Mouse (Mus musculus) myocyte (in vitro differentiated cells): Measurements from ENCODE around the gene Ctcf.

Experiments
- CEBPB ChIP-seq: IDR thresholded peaks from 2 replicates; pipeline ENCODE4 v1.6.1; 2011; ENCODE audit warnings: mild to moderate bottlenecking, moderate library complexity; ENCODE audit not compliant: poor library complexity, insufficient read depth, severe bottlenecking
- E2F4 ChIP-seq: IDR thresholded peaks from one replicate; pipeline ENCODE4 v1.6.1; 2011; ENCODE audit warnings: mild to moderate bottlenecking, control low read depth, moderate library complexity; ENCODE audit not compliant: insufficient read depth
- MAX ChIP-seq: IDR thresholded peaks from one replicate; pipeline ENCODE4 v1.6.1; 2011; ENCODE audit warnings: low read depth, mild to moderate bottlenecking, control low read depth
- POLR2A ChIP-seq: IDR thresholded peaks from one replicate; pipeline ENCODE4 v1.6.1; 2011; ENCODE audit warnings: low read depth, mild to moderate bottlenecking, control low read depth, moderate library complexity; ENCODE audit not compliant: insufficient read length
- POLR2AphosphoS2 ChIP-seq: IDR thresholded peaks from one replicate; pipeline ENCODE4 v1.6.1; 2011; ENCODE audit warnings: low read depth, control low read depth; ENCODE audit not compliant: insufficient read length
- REST ChIP-seq: IDR thresholded peaks from one replicate; pipeline ENCODE4 v1.6.1; 2011; ENCODE audit warnings: mild to moderate bottlenecking, control low read depth, moderate library complexity; ENCODE audit not compliant: insufficient read depth, insufficient read length
- TCF12 ChIP-seq: IDR thresholded peaks from one replicate; pipeline ENCODE4 v1.6.1; 2011; ENCODE audit warnings: mild to moderate bottlenecking, control low read depth; ENCODE audit not compliant: poor library complexity, insufficient read depth, severe bottlenecking
- USF1 ChIP-seq: IDR thresholded peaks from one replicate; pipeline ENCODE4 v1.6.1; 2011; ENCODE audit warnings: low read depth, mild to moderate bottlenecking, control low read depth, moderate library complexity

GRCm38 (mm10) chr8:105621841-105622240, 14.5 kb upstream of the Ctcf start:
- TF ChIP-seq POLR2A (no peak), USF1 (no peak), TCF12 (no peak), POLR2AphosphoS2 (no peak), E2F4 (no peak), MAX (no peak), CEBPB (no peak), REST (no peak)
